Mouse (Mus musculus): ENCODE data around the gene Hivep3. TPM values are rescaled to one million over a fixed set of nuclear protein-coding genes. Genes with fewer than 3 reads are reported as not detected.
A peak's percentile ranks its signal among the peaks of the same experiment; 100 is the strongest.

Gene Hivep3
- polyA plus RNA-seq, 1 experiment from 2014 or later = 7.8 TPM

DNA sequence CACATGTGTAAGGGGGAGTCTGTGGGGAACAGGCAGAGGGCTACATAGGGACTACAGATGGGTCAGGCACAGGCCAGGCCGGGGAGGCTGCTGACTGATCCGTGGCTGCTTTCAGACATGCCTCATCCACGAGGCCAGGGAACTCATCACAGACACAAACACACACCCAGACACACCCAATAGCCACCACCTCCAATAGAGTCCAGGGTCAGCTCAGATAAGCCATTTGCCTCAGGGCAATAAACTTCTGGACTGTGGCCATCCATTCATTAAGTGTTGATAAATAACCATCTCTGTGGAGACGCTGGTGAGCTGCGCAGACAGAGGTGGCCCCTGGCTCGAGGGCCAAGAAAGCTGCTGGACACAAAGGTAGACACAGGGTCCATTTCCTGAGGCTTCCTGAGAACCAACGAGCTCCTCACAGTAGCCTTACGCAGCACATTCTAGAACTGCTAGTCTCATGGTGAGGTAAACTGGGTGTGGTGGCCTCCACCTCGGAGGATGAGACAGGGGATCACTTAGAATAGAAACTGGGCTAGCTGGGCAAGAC is 436.9 kb downstream of the Hivep3 start:
- WGBS = 52% methylated on average over 9 of the region's 9 CpGs
- Histone ChIP-seq H3K36me3 (no peaks in the 10 kb centered on the region), H3K9ac (no peak overlapping the region), H3K4me1 (peaks cover 14% of the 10 kb centered on the region), H3K9me3 (no peaks in the 10 kb centered on the region), H3K27ac (no peak overlapping the region), H3K4me3 (replicated peaks) (no peak overlapping the region), H3K27me3 (replicated peaks) (no peaks in the 10 kb centered on the region), H3K4me2 (no peak overlapping the region)
- ATAC-seq (ENCODE audit: insufficient read depth, low FRiP score, low read depth) = no peak

DNA sequence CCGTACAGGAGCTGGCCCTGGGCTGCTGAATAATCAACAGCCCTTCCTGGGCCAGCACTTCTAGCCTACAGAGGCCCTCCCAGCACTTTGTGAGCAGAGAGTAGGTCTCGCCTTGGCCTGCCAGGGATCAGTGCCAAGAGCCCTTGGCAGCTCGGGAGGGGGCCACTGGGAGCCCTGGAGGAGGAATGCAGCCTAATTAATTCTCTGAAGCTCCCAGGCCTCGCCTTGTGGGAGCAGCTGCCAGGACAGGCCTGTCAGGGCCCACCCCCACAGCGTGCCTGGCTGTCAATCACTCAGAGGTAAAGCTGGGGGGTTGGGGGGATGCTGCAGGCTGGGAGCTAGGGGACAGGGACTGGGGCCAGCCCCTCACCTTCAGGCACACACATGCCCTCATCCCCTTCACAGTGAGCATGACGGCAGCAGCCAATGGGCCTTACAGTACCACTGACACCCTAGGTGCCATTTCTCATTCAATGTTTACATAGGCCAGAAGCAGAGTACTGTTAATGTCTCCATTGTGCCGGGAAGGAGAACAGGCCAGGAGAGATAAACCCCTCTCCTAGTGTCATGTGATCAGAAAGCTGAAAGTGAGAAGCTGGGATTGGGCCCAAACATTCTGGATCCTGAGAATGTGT is 438.6 kb downstream of the Hivep3 start:
- H3K9me3 ChIP-seq = no peaks in the 10 kb centered on the region
- peaks cover 14% of the 10 kb centered on the region for H3K4me1 ChIP-seq
- no peak overlapping the region for H3K9ac ChIP-seq
- no peaks in the 10 kb centered on the region for H3K36me3 ChIP-seq
- H3K4me3 ChIP-seq (replicated peaks) = no peak overlapping the region
- WGBS = 13% methylated on average over 7 of the region's 7 CpGs
- H3K27me3 ChIP-seq (replicated peaks) = no peaks in the 10 kb centered on the region
- H3K4me2 ChIP-seq = no peak overlapping the region
- peak; percentile 41; the same call in 1 of the 2 replicates for ATAC-seq (ENCODE audit: insufficient read depth, low FRiP score, low read depth)
- no peak overlapping the region; the same call in 1 of the 2 replicates for H3K27ac ChIP-seq

DNA sequence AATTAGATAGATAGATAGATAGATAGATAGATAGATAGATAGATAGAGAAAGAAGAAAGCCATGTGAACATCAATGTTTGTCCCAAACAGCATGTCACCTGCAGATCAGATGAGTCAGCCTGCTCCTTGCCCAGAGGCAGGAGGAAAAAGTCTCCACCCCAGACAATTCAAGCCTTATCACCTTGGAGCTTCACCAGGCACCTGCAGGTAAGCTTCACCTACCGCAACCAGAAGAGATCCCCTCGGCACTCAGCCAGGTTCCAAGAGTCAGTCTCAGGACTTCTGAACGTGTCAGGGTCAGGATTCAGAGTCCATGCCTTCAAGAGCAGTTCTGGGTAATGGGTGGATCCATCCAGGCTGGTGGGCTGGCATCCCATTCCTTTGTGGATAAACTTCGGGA is 445.5 kb downstream of the Hivep3 start:
- H3K4me2 ChIP-seq = no peak overlapping the region
- ATAC-seq (ENCODE audit: insufficient read depth, low FRiP score, low read depth) = no peak
- 71% methylated on average over 4 of the region's 4 CpGs for WGBS

DNA sequence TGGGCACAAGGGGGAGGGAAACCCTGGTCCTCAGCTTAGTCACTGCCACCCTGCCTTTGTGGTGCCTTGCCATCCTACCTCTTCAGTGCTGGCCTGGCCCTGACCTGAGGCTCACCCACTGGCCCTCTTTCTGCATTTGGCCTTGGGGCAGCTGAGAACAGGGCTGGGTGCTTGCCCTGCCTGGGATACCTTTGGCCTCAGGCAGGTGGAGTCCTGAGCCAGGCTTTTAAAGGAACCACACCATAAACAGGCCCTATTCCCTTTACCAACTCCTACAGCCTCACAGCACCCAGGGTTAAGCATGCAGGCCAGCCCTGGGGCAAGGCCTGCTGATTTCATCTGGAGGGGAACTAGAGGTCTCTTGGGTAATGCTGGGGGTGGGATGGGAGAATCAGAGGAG is 447.0 kb downstream of the Hivep3 start:
- Histone ChIP-seq H3K4me3 (replicated peaks) (no peak overlapping the region), H3K9ac (no peak overlapping the region), H3K9me3 (no peaks in the 10 kb centered on the region), H3K4me1 (no peaks in the 10 kb centered on the region), H3K4me2 (no peak overlapping the region), H3K27me3 (replicated peaks) (no peaks in the 10 kb centered on the region), H3K36me3 (no peaks in the 10 kb centered on the region), H3K27ac (no peak overlapping the region)
- ATAC-seq (ENCODE audit: insufficient read depth, low FRiP score, low read depth) = no peak

More for the DNA sequence above, 445.5 kb downstream of the Hivep3 start:
- Histone ChIP-seq H3K36me3 (no peaks in the 10 kb centered on the region), H3K9ac (no peak overlapping the region), H3K27me3 (replicated peaks) (no peaks in the 10 kb centered on the region), H3K27ac (no peak overlapping the region), H3K9me3 (no peaks in the 10 kb centered on the region), H3K4me1 (no peaks in the 10 kb centered on the region), H3K4me3 (replicated peaks) (no peak overlapping the region)

DNA sequence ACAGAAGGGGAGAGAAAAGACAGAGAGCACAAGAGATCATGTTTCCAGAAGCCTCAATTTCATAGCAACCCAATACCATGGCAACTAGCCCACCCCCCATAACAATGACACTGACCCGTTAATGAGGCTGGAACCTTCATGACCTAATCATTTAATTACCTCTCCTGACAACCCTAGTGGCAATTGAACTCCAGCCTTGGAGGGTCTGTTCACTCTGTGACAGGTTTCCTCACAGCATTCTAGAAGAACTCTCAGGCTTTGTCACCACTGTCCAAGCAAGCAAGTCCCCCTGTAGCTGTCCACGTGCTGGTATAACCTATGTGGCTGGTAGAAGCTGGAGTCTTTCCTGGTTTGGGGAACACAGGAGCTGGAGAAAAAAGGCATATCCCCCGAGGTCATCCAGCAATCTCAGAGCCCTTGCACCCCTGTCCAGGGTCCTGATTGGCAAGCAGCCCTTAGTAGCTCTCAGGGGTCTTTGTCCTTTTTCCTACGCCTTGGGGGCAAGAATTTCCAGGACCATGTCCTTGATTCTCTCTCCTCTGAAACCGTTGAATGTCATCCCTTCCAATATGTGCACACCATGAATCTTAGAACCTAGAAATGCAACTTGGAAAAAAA is 450.9 kb downstream of the Hivep3 start:
- H3K27me3 ChIP-seq (replicated peaks) = no peaks in the 10 kb centered on the region
- H3K4me3 ChIP-seq (replicated peaks) = no peak overlapping the region
- no peaks in the 10 kb centered on the region for H3K36me3 ChIP-seq
- no peak for ATAC-seq (ENCODE audit: insufficient read depth, low FRiP score, low read depth)
- H3K9me3 ChIP-seq = no peaks in the 10 kb centered on the region
- 26% methylated on average over 5 of the region's 5 CpGs for WGBS
- H3K4me1 ChIP-seq = no peaks in the 10 kb centered on the region
- H3K9ac ChIP-seq = no peak overlapping the region
- H3K4me2 ChIP-seq = no peak overlapping the region
- H3K27ac ChIP-seq = no peak overlapping the region

DNA sequence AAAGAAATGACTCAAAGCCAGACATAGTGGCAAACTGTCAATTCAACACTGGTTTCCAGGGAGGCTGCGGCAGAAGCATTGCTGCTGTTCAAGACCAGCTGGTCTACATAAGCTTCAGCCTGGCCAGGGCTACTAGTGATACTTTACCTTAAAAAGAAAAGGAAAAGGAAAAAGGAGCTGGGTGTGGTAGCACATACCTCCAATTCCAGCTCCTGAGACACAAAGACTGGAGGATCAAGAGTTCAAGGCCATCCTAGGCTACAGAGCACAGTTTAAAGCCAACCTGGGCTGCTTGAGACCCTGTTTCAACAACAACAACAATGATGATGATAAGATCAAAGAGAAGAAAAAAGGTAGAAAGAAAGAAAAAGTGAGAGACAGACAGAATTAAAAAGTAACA is 452.9 kb downstream of the Hivep3 start:
- H3K27ac ChIP-seq = no peak overlapping the region
- no peak overlapping the region for H3K4me2 ChIP-seq
- no peaks in the 10 kb centered on the region for H3K27me3 ChIP-seq (replicated peaks)
- no peak overlapping the region for H3K4me3 ChIP-seq (replicated peaks)
- no peaks in the 10 kb centered on the region for H3K36me3 ChIP-seq
- no peak overlapping the region for H3K9ac ChIP-seq
- H3K4me1 ChIP-seq = no peaks in the 10 kb centered on the region
- ATAC-seq (ENCODE audit: insufficient read depth, low FRiP score, low read depth) = no peak
- no peaks in the 10 kb centered on the region for H3K9me3 ChIP-seq
- 76% methylated on average over 1 of the region's 1 CpGs for WGBS

DNA sequence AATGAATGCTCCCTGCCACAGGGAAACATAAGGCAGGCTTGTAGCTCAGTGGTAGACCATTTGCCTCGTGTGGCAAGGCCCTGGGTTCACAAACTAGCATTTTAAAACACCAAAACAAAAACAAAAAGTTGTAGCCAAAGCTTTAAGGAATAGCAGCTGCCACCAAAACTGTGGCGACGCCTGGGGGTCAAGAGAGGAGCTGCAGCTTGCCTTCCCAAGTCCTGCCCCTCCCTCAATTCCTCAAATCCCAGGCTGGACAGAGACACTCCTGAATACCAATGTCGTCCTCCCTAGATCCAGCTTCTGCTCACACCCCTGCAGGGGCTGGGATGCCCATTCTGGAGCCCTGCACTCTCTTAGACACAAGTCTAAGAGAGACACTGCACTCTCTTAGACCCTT is 453.4 kb downstream of the Hivep3 start:
- 3% methylated on average over 4 of the region's 4 CpGs for whole genome bisulfite sequencing
- H3K27ac ChIP-seq = no peak overlapping the region
- no peaks in the 10 kb centered on the region for H3K4me1 ChIP-seq
- no peak for ATAC-seq (ENCODE audit: insufficient read depth, low FRiP score, low read depth)
- H3K4me2 ChIP-seq = no peak overlapping the region
- H3K9me3 ChIP-seq = no peaks in the 10 kb centered on the region
- H3K36me3 ChIP-seq = no peaks in the 10 kb centered on the region
- no peak overlapping the region for H3K4me3 ChIP-seq (replicated peaks)
- H3K9ac ChIP-seq = no peak overlapping the region
- no peaks in the 10 kb centered on the region for H3K27me3 ChIP-seq (replicated peaks)

Other genes starting within 250 kb of the Hivep3 start
- 0.82 and 0.92 TPM in 2 replicates for gene Rimkla, start 241.2 kb upstream of the Hivep3 start, polyA plus RNA-seq (2015; fragmentation: Nextera tagmentation; extraction: Ambion mirVana)
- 18.2 and 23.6 TPM in 2 replicates for gene Foxj3, start 196.8 kb upstream of the Hivep3 start, polyA plus RNA-seq (2015; fragmentation: Nextera tagmentation; extraction: Ambion mirVana)
- 2.9 and 3.2 TPM in 2 replicates for gene Frg2f1, start 194.3 kb upstream of the Hivep3 start, polyA plus RNA-seq (2015; fragmentation: Nextera tagmentation; extraction: Ambion mirVana)
- 16.5 and 22.5 TPM in 2 replicates for gene Guca2a, start 96.1 kb upstream of the Hivep3 start, polyA plus RNA-seq (2015; fragmentation: Nextera tagmentation; extraction: Ambion mirVana)
- 4.8 and 6.1 TPM in 2 replicates for gene Guca2b, start 74.8 kb upstream of the Hivep3 start, polyA plus RNA-seq (2015; fragmentation: Nextera tagmentation; extraction: Ambion mirVana)

All from stomach, embryonic 15.5 days (tissue).